Mouse (Mus musculus): Measurements from ENCODE around the gene Bzw2.

Gene Bzw2

GRCm38 (mm10) chr12:36135409-36135808, 22.5 kb downstream of the Bzw2 start:
- no peak for DNase-seq (ENCODE audit: low spot score)

GRCm38 (mm10) chr12:36134111-36134510, 23.8 kb downstream of the Bzw2 start:
- DNase-seq (ENCODE audit: low spot score), result no peak

GRCm38 (mm10) chr12:36133547-36133946, 24.3 kb downstream of the Bzw2 start:
- DNase-seq (ENCODE audit: low spot score), result no peak

- DNase-seq (ENCODE audit: low spot score), result no peak
Measured at GRCm38 (mm10) chr12:36132668-36133067, 25.2 kb downstream of the Bzw2 start.

- DNase-seq (ENCODE audit: low spot score), result no peak
Measured at GRCm38 (mm10) chr12:36132254-36132653, 25.6 kb downstream of the Bzw2 start.

GRCm38 (mm10) chr12:36129826-36130225, 28.1 kb downstream of the Bzw2 start:
- no peak for DNase-seq (ENCODE audit: low spot score)

- DNase-seq (ENCODE audit: low spot score), result no peak
Measured at GRCm38 (mm10) chr12:36126049-36126448, 31.8 kb downstream of the Bzw2 start.

- DNase-seq (ENCODE audit: low spot score), result no peak
Measured at GRCm38 (mm10) chr12:36119244-36119643, 38.6 kb downstream of the Bzw2 start.

GRCm38 (mm10) chr12:36117161-36117560, 40.7 kb downstream of the Bzw2 start:
- no peak for DNase-seq (ENCODE audit: low spot score)

GRCm38 (mm10) chr12:36112081-36112480, 45.8 kb downstream of the Bzw2 start:
- no peak for DNase-seq (ENCODE audit: low spot score)

GRCm38 (mm10) chr12:36111110-36111509, 46.8 kb downstream of the Bzw2 start:
- no peak for DNase-seq (ENCODE audit: low spot score)

GRCm38 (mm10) chr12:36110457-36110856, 47.4 kb downstream of the Bzw2 start:
- no peak for DNase-seq (ENCODE audit: low spot score)

GRCm38 (mm10) chr12:36108442-36108841, 49.4 kb downstream of the Bzw2 start:
- no peak for DNase-seq (ENCODE audit: low spot score)

GRCm38 (mm10) chr12:36103592-36103910, 54.3 kb downstream of the Bzw2 start:
- DNase-seq (ENCODE audit: low spot score), result no peak

GRCm38 (mm10) chr12:36102733-36103591, 54.9 kb downstream of the Bzw2 start:
- no peak for DNase-seq (ENCODE audit: low spot score)

- DNase-seq (ENCODE audit: low spot score), result no peak
Measured at GRCm38 (mm10) chr12:36095371-36095880, 62.5 kb downstream of the Bzw2 start.

GRCm38 (mm10) chr12:36093081-36093670, 64.7 kb downstream of the Bzw2 start:
- DNase-seq (ENCODE audit: low spot score), result no peak

GRCm38 (mm10) chr12:36091964-36092363, 65.9 kb downstream of the Bzw2 start:
- DNase-seq (ENCODE audit: low spot score), result no peak

- DNase-seq (ENCODE audit: low spot score), result peak; percentile 11
Measured at GRCm38 (mm10) chr12:36089221-36089620, 68.7 kb downstream of the Bzw2 start.

GRCm38 (mm10) chr12:36088804-36089203, 69.1 kb downstream of the Bzw2 start:
- no peak for DNase-seq (ENCODE audit: low spot score)

GRCm38 (mm10) chr12:36085380-36085779, 72.5 kb downstream of the Bzw2 start:
- no peak for DNase-seq (ENCODE audit: low spot score)

GRCm38 (mm10) chr12:36078101-36078899, 79.6 kb downstream of the Bzw2 start:
- no peak for DNase-seq (ENCODE audit: low spot score)

GRCm38 (mm10) chr12:36072860-36073259, 85.0 kb downstream of the Bzw2 start:
- DNase-seq (ENCODE audit: low spot score), result no peak

Measured in MN1 (cell line).